Mouse (Mus musculus) C2C12 (cell line): ENCODE results near the gene Dnajc5. TPM values are rescaled to one million over a fixed set of nuclear protein-coding genes. Genes with fewer than 3 reads are reported as not detected.

Source experiments
- H3K27me3 ChIP-seq: one replicate; pipeline ENCODE4 v1.6.1; 2011; ENCODE audit not compliant: control insufficient read depth, insufficient read depth, insufficient read length
- H3K36me3 ChIP-seq: one replicate; pipeline ENCODE4 v1.6.1; 2011; ENCODE audit not compliant: control insufficient read depth, insufficient read depth
- H3K4me3 ChIP-seq: one replicate; pipeline ENCODE4 v1.5.1; 2011; ENCODE audit warnings: mild to moderate bottlenecking, control low read depth; ENCODE audit not compliant: poor library complexity, insufficient read depth, severe bottlenecking
- H3K79me2 ChIP-seq: one replicate; pipeline ENCODE4 v1.6.1; 2011; ENCODE audit not compliant: control insufficient read depth, insufficient read depth
- H3K79me3 ChIP-seq: one replicate; pipeline ENCODE4 v1.6.1; 2011; ENCODE audit warnings: low read depth, control low read depth
- H3ac ChIP-seq: one replicate; pipeline ENCODE3; 2011; ENCODE audit warnings: low read depth; ENCODE audit not compliant: control insufficient read depth, insufficient read length
- CEBPB ChIP-seq: IDR thresholded peaks from one replicate; pipeline ENCODE4 v1.6.1; 2011; ENCODE audit warnings: low read depth, mild to moderate bottlenecking, control low read depth, moderate library complexity
- CTCF ChIP-seq: IDR thresholded peaks from one replicate; pipeline ENCODE4 v1.5.1; 2011; ENCODE audit not compliant: control insufficient read depth, insufficient read depth, insufficient read length
- FOSL1 ChIP-seq: IDR thresholded peaks from one replicate; pipeline ENCODE4 v1.8.0; 2011; ENCODE audit warnings: mild to moderate bottlenecking, low read length; ENCODE audit not compliant: poor library complexity, insufficient read depth, severe bottlenecking
- MAX ChIP-seq: IDR thresholded peaks from one replicate; pipeline ENCODE4 v1.6.1; 2011; ENCODE audit warnings: mild to moderate bottlenecking, control low read depth
- MYOD1 ChIP-seq: IDR thresholded peaks from one replicate; pipeline ENCODE4 v1.6.1; 2011; ENCODE audit warnings: low read depth; ENCODE audit not compliant: control insufficient read depth, insufficient read length
- MYOG ChIP-seq: IDR thresholded peaks from one replicate; pipeline ENCODE4 v1.6.1; 2011; ENCODE audit not compliant: control insufficient read depth, insufficient read length; ENCODE audit errors: extremely low read depth
- USF1 ChIP-seq: IDR thresholded peaks from one replicate; pipeline ENCODE4 v1.6.1; 2011; ENCODE audit warnings: low read depth, mild to moderate bottlenecking, control low read depth, moderate library complexity
- polyA plus RNA-seq: library from polyadenylated mRNA; unstranded; fragments of >200 nt; fragmentation: generic; extraction: Trizol; gene quantifications from one replicate; pipeline ENCODE4 v1.2.1, GENCODE M21; 2012; ENCODE audit warnings: missing spikeins

Dnajc5 gene
- polyA plus RNA-seq, 1 experiment = 34.3 TPM

- Histone ChIP-seq H3K79me2 (no peaks in the 10 kb centered on the region), H3K79me3 (no peaks in the 10 kb centered on the region), H3K4me3 (no peak overlapping the region), H3ac (no peak overlapping the region), H3K36me3 (no peaks in the 10 kb centered on the region), H3K27me3 (peaks cover 9% of the 10 kb centered on the region)
- TF ChIP-seq MYOG (no peak), USF1 (no peak), MAX (no peak), FOSL1 (no peak), CEBPB (no peak), MYOD1 (no peak), CTCF (no peak)
Observed at GRCm38 (mm10) chr2:181484456-181485233, 35.6 kb upstream of the Dnajc5 start.

DNA sequence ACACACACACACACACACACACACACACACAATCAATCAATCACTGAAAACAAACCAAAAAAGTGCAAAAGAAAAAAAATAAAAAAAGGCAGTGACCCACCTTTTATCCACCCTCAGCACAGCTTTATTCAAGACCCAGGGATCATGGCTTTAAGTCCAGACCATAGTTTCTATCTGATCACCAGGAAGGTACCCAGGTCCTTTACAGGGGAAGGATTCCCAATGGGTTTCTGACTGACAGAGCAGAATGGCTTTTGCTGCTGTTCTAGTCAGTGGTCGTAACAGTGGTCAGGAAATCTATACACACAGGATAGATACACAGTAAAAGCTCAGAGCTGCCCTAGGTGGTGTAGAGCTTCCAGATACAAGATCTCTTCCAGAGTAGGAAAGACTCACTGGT is 34.5 kb upstream of the Dnajc5 start:
- Histone ChIP-seq H3K79me2 (no peaks in the 10 kb centered on the region), H3ac (no peak overlapping the region), H3K4me3 (no peak overlapping the region), H3K36me3 (no peaks in the 10 kb centered on the region), H3K79me3 (no peaks in the 10 kb centered on the region), H3K27me3 (peaks cover 9% of the 10 kb centered on the region)
- TF ChIP-seq CEBPB = no peak
- no peak for TF ChIP-seq MYOG
- TF ChIP-seq MYOD1 = no peak
- no peak for TF ChIP-seq FOSL1
- TF ChIP-seq USF1 = no peak
- TF ChIP-seq CTCF = no peak
- no peak for TF ChIP-seq MAX

DNA sequence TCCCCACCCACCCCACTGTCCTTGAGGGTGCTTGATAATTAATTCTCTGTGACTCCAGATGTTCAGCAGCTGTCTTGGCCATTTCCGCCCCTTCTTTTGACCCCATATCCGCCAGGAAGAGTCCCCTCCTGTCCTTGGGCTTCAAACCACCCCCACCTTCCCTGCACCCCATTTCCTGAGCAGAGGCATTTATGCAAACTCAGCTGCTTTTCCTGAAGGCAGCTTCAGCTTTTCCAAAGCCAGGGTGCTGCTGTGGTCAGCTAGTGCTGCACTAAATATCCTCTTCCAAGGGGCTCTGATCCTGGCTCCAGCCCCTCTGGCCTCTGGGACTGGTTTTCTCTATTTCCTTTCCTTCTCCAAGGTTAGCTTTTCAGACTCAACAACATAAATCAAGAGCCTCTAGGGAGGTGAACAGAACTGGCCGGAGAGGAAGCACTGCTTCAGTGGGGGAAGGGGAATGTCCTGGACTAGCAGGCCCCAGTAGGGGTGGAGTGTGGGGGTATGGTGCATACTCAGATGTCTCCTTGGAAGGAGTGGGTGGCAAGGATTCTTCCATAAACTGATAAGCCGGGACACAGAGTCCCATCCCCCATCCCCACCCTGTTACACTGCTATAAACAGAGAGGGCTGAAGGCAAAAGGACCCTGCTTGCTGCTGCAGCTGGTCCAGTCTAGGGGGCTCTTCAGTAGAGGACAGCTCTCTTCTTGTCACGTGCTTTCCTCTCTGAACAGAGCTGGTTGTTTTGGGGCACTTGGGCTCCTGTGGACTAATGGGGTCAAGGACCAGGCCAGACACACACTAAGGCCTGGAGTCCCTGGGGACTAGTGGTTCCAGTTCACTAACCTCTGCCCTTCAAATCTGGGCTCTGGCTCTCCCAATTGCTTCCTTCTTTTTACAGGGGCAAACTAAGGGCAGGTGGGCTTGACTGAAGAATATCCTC is 32.7 kb upstream of the Dnajc5 start:
- Histone ChIP-seq H3K4me3 (no peak overlapping the region), H3ac (no peak overlapping the region), H3K79me3 (no peaks in the 10 kb centered on the region), H3K27me3 (peaks cover 12% of the 10 kb centered on the region), H3K79me2 (no peaks in the 10 kb centered on the region), H3K36me3 (no peaks in the 10 kb centered on the region)
- TF ChIP-seq CTCF = no peak
- TF ChIP-seq MYOG = no peak
- no peak for TF ChIP-seq MYOD1
- TF ChIP-seq CEBPB = no peak
- TF ChIP-seq USF1 = no peak
- TF ChIP-seq MAX = no peak
- TF ChIP-seq FOSL1 = no peak

DNA sequence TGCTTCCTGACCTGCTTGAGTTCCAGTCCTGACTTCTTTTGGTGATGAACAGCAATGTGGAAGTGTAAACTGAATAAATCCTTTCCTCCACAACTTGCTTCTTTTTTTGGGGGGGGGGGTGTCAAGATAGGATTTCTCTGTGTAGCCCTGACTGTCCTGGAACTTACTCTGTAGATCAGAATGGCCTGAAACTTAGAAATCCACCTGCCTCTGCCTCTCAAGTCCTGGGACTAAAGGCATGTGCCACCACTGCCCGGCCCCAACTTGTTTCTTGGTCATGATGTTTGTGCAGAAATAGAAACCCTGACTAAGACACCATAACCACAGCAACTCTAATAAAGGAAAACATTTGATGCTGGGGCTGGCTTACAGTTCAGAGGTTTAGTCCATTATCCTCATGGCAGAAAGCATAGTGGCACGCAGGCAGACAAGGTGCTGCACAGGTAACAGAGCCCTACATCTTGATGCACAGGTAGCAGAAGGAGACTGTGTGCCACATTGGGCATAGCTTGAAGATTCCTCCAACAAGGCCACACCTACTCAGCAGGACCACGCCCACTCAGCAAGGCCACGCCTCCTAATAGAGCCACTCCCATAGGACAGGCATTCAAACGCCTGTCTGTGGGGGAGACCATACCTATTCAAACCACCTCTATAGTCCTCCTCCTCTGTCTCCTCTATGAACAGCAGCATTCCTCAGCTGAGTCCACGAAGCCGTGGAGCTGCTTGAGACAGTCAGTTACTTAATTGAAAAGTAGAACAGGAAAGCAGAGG is 28.7 kb upstream of the Dnajc5 start:
- Histone ChIP-seq H3K79me3 (no peaks in the 10 kb centered on the region), H3K79me2 (no peaks in the 10 kb centered on the region), H3K27me3 (peaks cover 7% of the 10 kb centered on the region), H3K36me3 (no peaks in the 10 kb centered on the region), H3ac (no peak overlapping the region), H3K4me3 (no peak overlapping the region)
- TF ChIP-seq CTCF = no peak
- TF ChIP-seq USF1 = no peak
- no peak for TF ChIP-seq MAX
- no peak for TF ChIP-seq MYOD1
- TF ChIP-seq CEBPB = no peak
- TF ChIP-seq MYOG = no peak
- TF ChIP-seq FOSL1 = no peak

DNA sequence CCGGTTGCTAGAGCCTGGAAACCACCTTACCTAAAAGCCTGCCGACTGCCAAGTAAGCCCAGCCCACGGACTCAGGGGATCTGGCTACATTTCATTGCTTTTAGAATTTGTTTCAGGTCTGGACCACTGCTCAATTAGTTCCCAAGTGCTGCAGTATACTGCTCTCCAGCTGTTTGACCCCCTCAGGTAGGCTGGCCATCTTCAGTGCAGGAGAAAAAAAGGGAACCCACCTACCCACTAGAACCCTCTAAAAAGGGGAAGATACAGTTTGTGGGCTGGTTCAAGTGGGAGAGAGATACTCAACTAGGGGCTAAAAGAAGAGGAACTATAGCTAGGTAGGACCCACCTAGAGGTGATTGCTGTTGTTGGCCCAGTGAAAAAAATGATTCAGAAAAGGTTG is 28.1 kb upstream of the Dnajc5 start:
- Histone ChIP-seq H3K4me3 (no peak overlapping the region), H3K79me2 (peaks cover 2% of the 10 kb centered on the region), H3K36me3 (no peaks in the 10 kb centered on the region), H3K27me3 (peaks cover 4% of the 10 kb centered on the region), H3K79me3 (no peaks in the 10 kb centered on the region), H3ac (no peak overlapping the region)
- no peak for TF ChIP-seq USF1
- TF ChIP-seq MYOD1 = no peak
- no peak for TF ChIP-seq CEBPB
- TF ChIP-seq CTCF = no peak
- TF ChIP-seq MAX = no peak
- TF ChIP-seq MYOG = no peak
- TF ChIP-seq FOSL1 = no peak
